Mouse (Mus musculus): Measurements from ENCODE around the gene Actl7b.

- no peak for TF ChIP-seq POLR2A (IDR thresholded peaks at IDR 0.05; ENCODE audit: control insufficient read depth, low read depth, low read length)
- no peak for TF ChIP-seq CTCF (IDR thresholded peaks at IDR 0.05; ENCODE audit: control insufficient read depth, insufficient read depth, insufficient replicate concordance, low read depth, low read length)
Observed at GRCm38 (mm10) chr4:56756966-56757600, 15.8 kb upstream of the Actl7b start.
